Mouse (Mus musculus) thymus, adult 2 months (tissue): Measurements from ENCODE around the gene Zfp687. TPM values are rescaled to one million over a fixed set of nuclear protein-coding genes. Genes with fewer than 3 reads are reported as not detected.

ENCODE experiments used
- DNase-seq: peaks from one replicate; pipeline ENCODE4 v3.0.0; 2021
- H3K27ac ChIP-seq: fragments of 200-500 bp; 2 replicates; pipeline ENCODE4 v1.5.1; 2012; ENCODE audit warnings: low read length, control low read depth; ENCODE audit not compliant: control insufficient read depth, insufficient read depth
- H3K27me3 ChIP-seq: fragments of 200-500 bp; 2 replicates; pipeline ENCODE4 v1.6.1; 2012; ENCODE audit warnings: mild to moderate bottlenecking, low read length, moderate library complexity, mixed read lengths; ENCODE audit not compliant: control insufficient read depth, insufficient read depth
- H3K36me3 ChIP-seq: fragments of 200-500 bp; 2 replicates; pipeline ENCODE4 v1.6.1; 2012; ENCODE audit warnings: mild to moderate bottlenecking, low read length, moderate library complexity; ENCODE audit not compliant: control insufficient read depth, insufficient read depth
- H3K4me1 ChIP-seq: fragments of 200-500 bp; replicated peaks from 2 replicates; pipeline ENCODE4 v1.6.1; 2012; ENCODE audit warnings: low read length; ENCODE audit not compliant: control insufficient read depth, insufficient read depth
- H3K4me3 ChIP-seq: fragments of 200-500 bp; 2 replicates; pipeline ENCODE4 v1.5.1; 2012; ENCODE audit warnings: mild to moderate bottlenecking, low read length, control low read depth, moderate library complexity; ENCODE audit not compliant: control insufficient read depth, insufficient read depth
- CTCF ChIP-seq: fragments of 200-500 bp; IDR thresholded peaks from 2 replicates; pipeline ENCODE4 v1.5.1; 2012; ENCODE audit warnings: mild to moderate bottlenecking, control low read depth, low read length, moderate library complexity, borderline replicate concordance; ENCODE audit not compliant: control insufficient read depth, poor library complexity, insufficient read depth; ENCODE audit errors: extremely low read depth
- POLR2A ChIP-seq: fragments of 200-500 bp; IDR thresholded peaks from 2 replicates; pipeline ENCODE4 v1.6.1; 2012; ENCODE audit warnings: mild to moderate bottlenecking, low read length, control low read depth, moderate library complexity; ENCODE audit not compliant: control insufficient read depth, poor library complexity, insufficient read depth; ENCODE audit errors: extremely low read depth
- WGBS: fragments of 180-500 bp; shearing (Covaris S2); methylation state at CpG from one replicate; pipeline ENCODE4 v1.1.7; 2018; 5-methylcytosine and 5-hydroxymethylcytosine counted together
- polyA plus RNA-seq: library from polyadenylated mRNA; depleted of rRNA; stranded (reverse); fragments of >200 nt; gene quantifications from 2 replicates; pipeline ENCODE4 v1.2.3, GENCODE M21; 2012; rRNA removed

The Zfp687 gene
- 57.1 and 61.2 TPM in 2 replicates for polyA plus RNA-seq

DNA sequence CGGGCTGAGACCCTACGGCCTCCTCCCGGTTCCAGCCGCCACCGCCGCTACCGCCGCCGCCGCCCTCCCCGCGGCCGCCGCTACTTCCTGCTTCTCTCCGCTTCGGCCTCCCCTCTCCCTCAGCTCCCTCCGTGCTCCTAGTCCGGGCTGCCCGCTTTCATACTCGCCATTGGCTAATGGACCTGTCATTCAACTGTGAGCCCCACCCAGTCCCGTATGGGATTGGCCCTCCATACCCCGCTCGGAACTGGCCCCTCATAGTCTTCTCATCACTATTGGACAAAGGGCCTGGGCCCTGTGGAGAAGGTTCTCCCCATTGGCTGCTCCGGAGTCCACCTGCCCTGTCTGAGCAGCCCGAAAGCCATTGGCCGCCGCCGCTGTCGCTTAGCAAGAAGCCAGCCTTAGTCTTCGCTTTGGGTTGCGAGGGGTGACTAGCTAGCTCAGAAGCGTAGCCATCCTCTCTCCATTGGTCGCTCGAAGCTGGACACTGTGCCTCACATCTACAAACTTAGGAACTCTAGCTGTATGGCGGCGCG lies at the start of gene Zfp687:
TSS of gene Zfp687 (minus strand) at position 112 of the 536 bp plus-strand sequence.
- under 1% methylated on average over 37 of the region's 37 CpGs for WGBS
- Histone ChIP-seq H3K27ac (peak within 1 kb of the TSS; percentile 95), H3K4me3 (peak within 1 kb of the TSS; percentile 78), H3K4me1 (peaks cover 13% of the 10 kb centered on the region), H3K27me3 (no peaks in the 10 kb centered on the region), H3K36me3 (peaks cover 17% of the 10 kb centered on the region)
- TF ChIP-seq POLR2A, result peak; percentile 83; the same call in 1 of the 2 replicates
- peak; percentile 50; the same call in 1 of the 2 replicates for TF ChIP-seq CTCF
- peak; percentile 100 for DNase-seq

DNA sequence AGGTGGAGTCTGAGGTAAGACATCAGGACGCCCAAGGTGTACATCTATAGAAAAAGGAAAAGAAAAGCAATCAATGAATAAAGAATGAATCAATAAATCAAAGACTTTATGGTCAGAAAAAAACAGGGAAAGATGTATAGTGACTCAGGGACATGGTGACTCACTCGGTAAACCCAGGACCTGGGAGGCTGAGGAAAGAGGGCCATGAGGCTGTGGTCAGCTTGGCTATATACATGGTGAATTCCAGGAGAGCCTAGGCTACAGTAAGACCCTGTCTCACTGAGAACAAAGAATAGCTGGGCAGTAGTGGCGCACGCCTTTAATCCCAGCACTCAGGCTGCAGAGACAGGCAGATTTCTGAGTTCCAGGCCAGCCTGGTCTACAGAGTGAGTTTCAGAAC lies 48.5 kb upstream of the Zfp687 start:
- no peak for TF ChIP-seq POLR2A
- TF ChIP-seq CTCF, result no peak
- peaks cover 93% of the 10 kb centered on the region for H3K36me3 ChIP-seq
- no peak overlapping the region for H3K4me3 ChIP-seq
- no peaks in the 10 kb centered on the region for H3K27me3 ChIP-seq
- WGBS, result 98% methylated on average over 4 of the region's 4 CpGs
- no peak for DNase-seq
- no peaks in the 10 kb centered on the region for H3K4me1 ChIP-seq
- H3K27ac ChIP-seq, result no peak overlapping the region

DNA sequence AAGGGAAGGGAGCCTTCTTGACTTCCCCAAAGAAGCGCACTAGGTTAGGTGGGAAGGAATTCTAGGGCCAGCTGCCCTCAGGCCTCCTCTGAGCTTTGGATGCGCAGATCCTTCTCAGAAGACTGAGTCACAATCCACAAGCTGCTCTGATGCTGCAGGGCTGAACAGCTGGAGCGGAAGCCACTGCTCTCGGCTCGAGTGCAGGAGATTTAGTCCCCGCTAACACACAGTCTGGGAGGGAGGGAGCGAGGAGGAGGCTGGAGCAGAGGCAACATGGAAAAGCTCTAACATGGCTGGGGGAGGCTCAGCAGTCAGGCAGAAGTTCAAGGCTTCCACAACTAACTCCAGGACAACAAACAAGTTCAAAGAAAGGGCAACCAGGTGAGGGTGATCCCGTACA lies 42.8 kb upstream of the Zfp687 start:
- no peak overlapping the region for H3K4me3 ChIP-seq
- no peak overlapping the region for H3K27ac ChIP-seq
- peaks cover 46% of the 10 kb centered on the region for H3K36me3 ChIP-seq
- DNase-seq, result no peak
- H3K4me1 ChIP-seq, result no peaks in the 10 kb centered on the region
- WGBS, result 97% methylated on average over 8 of the region's 8 CpGs
- TF ChIP-seq CTCF (no peak), POLR2A (no peak)
- H3K27me3 ChIP-seq, result no peaks in the 10 kb centered on the region

DNA sequence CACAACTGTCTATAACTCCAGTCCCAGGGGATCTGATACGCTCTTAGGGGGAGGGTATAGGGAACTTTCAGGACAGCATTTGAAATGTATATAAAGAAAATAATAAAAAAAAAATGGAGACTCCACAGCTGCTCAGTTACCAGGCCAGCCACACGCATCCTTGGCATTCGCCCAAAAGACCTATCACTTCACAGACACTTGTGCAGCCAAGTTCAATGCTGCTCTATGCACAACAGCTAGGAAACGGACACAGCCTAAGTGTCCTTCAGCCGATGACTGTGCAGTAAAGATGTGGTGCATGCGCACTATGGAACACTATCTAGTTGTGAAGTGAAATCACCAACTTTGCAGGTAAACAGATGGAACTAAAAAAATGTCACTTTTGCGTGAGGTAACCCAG lies 41.0 kb upstream of the Zfp687 start:
- no peaks in the 10 kb centered on the region for H3K27me3 ChIP-seq
- no peak overlapping the region for H3K27ac ChIP-seq
- no peak for TF ChIP-seq POLR2A
- DNase-seq, result no peak
- H3K36me3 ChIP-seq, result peaks cover 29% of the 10 kb centered on the region
- no peak overlapping the region for H3K4me3 ChIP-seq
- H3K4me1 ChIP-seq, result no peaks in the 10 kb centered on the region
- 96% methylated on average over 7 of the region's 7 CpGs for WGBS

DNA sequence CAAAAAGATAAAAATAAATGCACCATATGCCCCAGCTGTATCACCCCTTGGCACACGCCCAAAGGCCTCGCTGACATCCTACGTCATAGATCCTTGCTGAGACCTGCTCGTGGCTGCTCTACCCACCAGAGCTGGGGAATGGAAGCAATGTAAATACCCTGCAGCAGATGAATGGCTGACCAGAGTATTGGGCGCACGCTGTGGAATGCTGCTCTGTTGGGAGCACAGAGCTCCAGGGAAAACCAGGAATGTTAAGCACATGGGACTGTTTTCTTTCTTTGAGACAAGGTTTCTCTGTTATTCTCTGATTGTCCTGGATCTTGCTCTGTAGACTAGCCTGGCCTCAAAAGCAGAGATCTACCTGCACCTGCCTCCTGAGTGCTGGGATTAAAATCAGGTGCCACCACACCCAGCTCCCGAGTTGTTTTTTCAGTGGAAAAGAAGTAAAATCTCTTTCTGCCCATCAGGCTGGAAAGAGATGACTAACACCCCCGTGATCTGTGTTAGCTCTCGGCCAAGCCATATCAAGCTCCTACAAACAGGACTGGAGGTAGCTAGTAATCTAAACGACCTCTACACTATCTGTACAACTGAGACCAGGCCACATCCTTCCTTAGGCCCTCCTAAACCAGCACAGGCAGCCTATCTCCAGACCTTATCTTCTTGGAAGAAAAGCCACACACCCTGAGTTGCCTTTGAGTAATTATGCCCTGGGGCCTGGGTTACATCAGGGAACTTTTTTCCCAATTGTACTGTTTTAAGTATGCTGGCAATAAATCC lies 39.4 kb upstream of the Zfp687 start:
- DNase-seq, result no peak
- peaks cover 13% of the 10 kb centered on the region for H3K36me3 ChIP-seq
- no peak overlapping the region for H3K27ac ChIP-seq
- H3K27me3 ChIP-seq, result no peaks in the 10 kb centered on the region
- 52% methylated on average over 10 of the region's 10 CpGs for WGBS
- no peak for TF ChIP-seq CTCF
- TF ChIP-seq POLR2A, result no peak
- no peak overlapping the region for H3K4me3 ChIP-seq
- H3K4me1 ChIP-seq, result no peaks in the 10 kb centered on the region

DNA sequence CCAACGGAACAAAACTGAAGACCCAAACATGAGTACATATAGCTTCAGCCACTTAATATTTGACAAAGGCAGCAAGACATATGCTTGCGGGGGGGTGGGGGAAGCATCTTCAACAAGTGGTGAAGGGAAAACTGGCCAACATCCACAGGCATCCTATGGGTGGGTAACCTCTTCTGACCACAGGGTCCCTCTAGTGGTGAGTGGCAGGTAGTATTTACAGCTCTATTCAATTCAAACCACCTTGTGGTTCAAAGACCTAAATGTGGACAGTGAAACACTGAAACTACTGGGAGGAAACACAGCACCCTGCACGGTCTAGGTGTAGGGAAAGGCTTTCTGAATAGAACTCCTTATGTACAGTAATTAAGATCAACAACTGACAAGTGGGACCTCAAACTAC lies 38.5 kb upstream of the Zfp687 start:
- no peaks in the 10 kb centered on the region for H3K27me3 ChIP-seq
- H3K4me1 ChIP-seq, result no peaks in the 10 kb centered on the region
- H3K4me3 ChIP-seq, result no peak overlapping the region
- 0 out of 2 replicates have a peak, but pooled peaks cover 5% of the 10 kb centered on the region for H3K36me3 ChIP-seq
- TF ChIP-seq CTCF (no peak), POLR2A (no peak)
- peak; percentile 42 for DNase-seq
- no peak overlapping the region for H3K27ac ChIP-seq
- WGBS, result 37% methylated on average over 3 of the region's 3 CpGs

DNA sequence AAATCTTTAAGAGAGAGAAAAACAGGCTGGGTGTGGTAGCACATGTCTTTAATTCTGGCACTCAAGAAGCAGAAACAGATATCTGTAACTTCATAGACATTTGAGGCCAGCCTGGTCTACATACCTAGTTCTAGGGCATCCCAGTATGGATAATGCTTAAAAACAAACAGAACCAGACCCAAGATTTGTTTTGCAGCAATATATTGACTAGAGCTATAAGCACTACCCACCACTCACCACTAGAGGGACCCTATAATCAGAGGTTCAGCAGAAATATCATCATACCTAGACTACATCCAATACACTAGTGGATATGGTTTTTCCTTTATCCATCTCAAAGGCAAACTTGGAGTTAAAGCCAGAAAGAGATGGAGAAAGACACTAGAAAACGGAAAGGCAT lies 37.7 kb upstream of the Zfp687 start:
- Histone ChIP-seq H3K4me3 (no peak overlapping the region), H3K27ac (no peak overlapping the region), H3K4me1 (no peaks in the 10 kb centered on the region), H3K36me3 (0 out of 2 replicates have a peak, but pooled peaks cover 2% of the 10 kb centered on the region), H3K27me3 (no peaks in the 10 kb centered on the region)
- peak; percentile 59 for DNase-seq
- 53% methylated on average over 1 of the region's 1 CpGs for whole genome bisulfite sequencing
- TF ChIP-seq POLR2A, result no peak
- no peak for TF ChIP-seq CTCF
